Mouse (Mus musculus): ENCODE measurements around the gene Rnf225. TPM values are rescaled to one million over a fixed set of nuclear protein-coding genes. Genes with fewer than 3 reads are reported as not detected.
"Not testable (repeated sequence)": the region's sequence is repeated elsewhere in the genome, so short reads cannot be mapped to it uniquely, and the experiment has no call there.

Gene Rnf225
- polyA plus RNA-seq, 1 experiment from 2014 or later: 1.1 TPM

DNA sequence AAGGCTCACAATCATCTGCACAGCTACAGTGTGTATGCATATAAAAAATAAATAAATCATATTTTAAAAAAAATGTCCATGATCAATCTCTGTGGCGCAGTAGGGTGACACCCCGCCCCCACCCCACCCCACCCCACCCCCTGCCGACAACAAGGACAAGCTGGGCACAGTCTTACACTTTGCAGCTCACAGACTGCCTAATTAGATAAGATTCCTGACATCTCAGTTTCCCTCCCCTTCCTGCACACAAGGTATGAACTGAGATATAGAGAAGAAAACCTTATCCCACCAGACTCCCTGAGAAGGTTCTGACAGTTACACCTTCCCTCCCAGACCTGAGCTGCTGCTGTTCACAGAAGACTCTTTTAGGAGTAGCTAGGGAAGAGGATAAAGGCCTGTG is 7.6 kb downstream of the Rnf225 start:
- H3K27me3 ChIP-seq (replicated peaks): no peaks in the 10 kb centered on the region
- no peaks in the 10 kb centered on the region for H3K4me1 ChIP-seq
- 76% methylated on average over 3 of the region's 3 CpGs for WGBS
- H3K4me2 ChIP-seq: no peak overlapping the region
- H3K36me3 ChIP-seq: no peaks in the 10 kb centered on the region
- ATAC-seq (ENCODE audit: low FRiP score): no peak
- H3K27ac ChIP-seq (replicated peaks): no peak overlapping the region
- no peak overlapping the region for H3K4me3 ChIP-seq (replicated peaks)
- H3K9ac ChIP-seq (replicated peaks): no peak overlapping the region
- no peaks in the 10 kb centered on the region for H3K9me3 ChIP-seq (replicated peaks)

DNA sequence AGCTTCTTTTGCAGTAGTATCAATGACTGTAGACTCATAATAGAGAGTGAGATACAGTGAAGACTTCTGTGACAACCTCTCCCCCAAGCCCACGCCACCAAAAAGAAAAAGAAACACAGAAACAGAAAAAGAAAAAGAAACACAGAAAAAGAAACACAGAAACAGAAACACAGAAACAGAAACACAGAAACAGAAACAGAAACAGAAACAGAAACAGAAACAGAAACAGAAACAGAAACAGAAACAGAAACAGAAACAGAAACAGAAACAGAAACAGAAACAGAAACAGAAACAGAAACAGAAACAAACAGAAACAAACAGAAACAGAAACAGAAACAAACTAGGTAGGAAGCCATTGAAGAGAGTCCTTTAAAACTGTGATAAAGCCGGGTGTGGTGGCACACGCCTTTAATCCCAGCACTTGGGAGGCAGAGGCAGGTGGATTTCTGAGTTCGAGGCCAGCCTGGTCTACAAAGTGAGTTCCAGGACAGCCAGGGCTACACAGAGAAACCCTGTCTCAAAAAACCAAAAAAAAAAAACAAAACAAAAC is 10.1 kb downstream of the Rnf225 start:
- not testable (repeated sequence) for H3K27ac ChIP-seq (replicated peaks); H3K4me2 ChIP-seq; H3K27me3 ChIP-seq (replicated peaks); H3K9ac ChIP-seq (replicated peaks); H3K36me3 ChIP-seq; H3K4me1 ChIP-seq; H3K9me3 ChIP-seq (replicated peaks); H3K4me3 ChIP-seq (replicated peaks); ATAC-seq (ENCODE audit: low FRiP score)
- 81% methylated on average over 3 of the region's 4 CpGs for WGBS

DNA sequence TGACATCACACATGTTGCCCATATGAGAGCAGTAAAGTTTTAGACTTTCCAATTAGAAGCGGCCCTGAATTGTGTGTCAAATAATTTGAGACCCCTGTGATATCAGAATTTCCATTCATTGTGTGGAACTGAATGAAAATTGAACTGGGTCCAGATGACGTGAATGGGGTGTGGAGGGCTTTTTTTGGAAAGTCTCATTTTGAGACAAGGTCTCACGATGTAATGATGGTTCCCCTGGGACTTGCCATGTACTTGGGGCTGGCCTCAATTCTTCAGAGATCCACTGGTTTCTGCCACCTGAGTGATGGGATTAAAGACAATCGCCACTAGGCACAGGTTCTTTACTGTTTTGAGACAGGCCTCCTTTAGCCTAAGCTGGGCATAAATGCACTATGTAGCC is 13.4 kb downstream of the Rnf225 start:
- no peak overlapping the region for H3K27ac ChIP-seq (replicated peaks)
- H3K4me1 ChIP-seq: no peaks in the 10 kb centered on the region
- no peak overlapping the region for H3K4me3 ChIP-seq (replicated peaks)
- H3K36me3 ChIP-seq: no peaks in the 10 kb centered on the region
- no peak overlapping the region for H3K9ac ChIP-seq (replicated peaks)
- no peak for ATAC-seq (ENCODE audit: low FRiP score)
- WGBS: 86% methylated on average over 4 of the region's 4 CpGs
- H3K4me2 ChIP-seq: no peak overlapping the region
- H3K9me3 ChIP-seq (replicated peaks): no peaks in the 10 kb centered on the region
- H3K27me3 ChIP-seq (replicated peaks): no peaks in the 10 kb centered on the region

DNA sequence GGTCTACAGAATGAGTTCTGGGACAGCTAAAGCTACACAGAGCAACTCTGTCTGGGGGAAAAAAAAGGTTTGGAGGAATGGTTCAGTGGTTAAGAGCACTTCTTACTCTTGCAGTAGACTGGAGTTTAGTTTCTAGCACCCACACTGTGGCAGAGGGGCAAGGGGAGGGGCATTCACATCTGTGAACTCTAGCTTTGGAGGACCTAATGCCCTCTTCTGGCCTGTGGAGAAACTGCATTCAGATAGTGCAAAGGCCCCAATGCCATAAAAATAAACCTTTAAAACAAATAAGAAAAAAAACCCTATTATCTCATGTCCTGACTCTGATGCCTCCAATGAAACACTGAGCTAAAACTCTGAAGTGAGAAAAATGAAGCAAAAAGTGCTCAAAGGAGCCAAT is 16.3 kb downstream of the Rnf225 start:
- H3K36me3 ChIP-seq: no peaks in the 10 kb centered on the region
- ATAC-seq (ENCODE audit: low FRiP score): no peak

DNA sequence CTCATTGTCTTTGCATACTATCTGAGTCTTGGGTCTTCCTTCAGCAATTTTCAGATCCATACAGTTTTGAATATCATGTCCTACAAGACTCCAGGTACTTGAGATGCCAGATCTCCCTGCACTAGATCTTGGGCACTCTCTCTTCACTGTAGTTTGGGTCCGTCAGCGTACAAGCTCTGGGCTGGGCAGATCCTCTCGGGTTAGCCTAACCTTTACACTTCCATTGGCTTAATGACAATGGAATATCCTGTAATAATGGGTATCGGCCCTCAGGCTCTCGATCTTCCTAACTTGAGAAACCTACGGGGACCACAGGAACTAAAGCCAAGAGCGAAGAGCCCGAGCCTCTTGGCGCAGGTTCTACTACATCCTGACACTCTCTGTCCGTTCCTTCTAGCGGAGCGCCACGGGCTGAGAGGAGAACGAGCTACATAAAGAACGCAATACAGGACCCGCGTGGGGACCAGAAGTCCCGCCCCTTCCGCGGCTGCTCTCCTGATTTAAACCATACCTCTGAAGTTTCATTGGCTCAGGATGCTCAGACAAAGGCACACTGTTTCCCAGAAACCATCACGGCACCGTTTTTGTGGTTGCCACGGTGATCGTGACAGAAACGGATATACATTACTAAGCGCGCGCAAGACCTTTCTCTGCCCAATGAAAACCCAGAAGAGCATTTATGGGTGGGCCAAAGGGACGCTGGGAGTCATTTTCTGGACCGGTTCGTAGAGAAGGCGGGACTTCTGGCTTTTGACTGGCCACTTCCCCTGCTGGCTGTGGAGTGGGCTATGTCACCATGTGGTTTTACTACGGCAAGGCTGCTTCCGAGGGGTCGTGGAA is 22.0 kb downstream of the Rnf225 start:
- H3K4me3 ChIP-seq (replicated peaks): peak overlapping the region; percentile 45
- 5% methylated on average over 35 of the region's 35 CpGs for WGBS
- peak overlapping the region; percentile 64 for H3K9ac ChIP-seq (replicated peaks)
- no peaks in the 10 kb centered on the region for H3K27me3 ChIP-seq (replicated peaks)
- H3K9me3 ChIP-seq (replicated peaks): no peaks in the 10 kb centered on the region
- peak overlapping the region; percentile 91 for H3K27ac ChIP-seq (replicated peaks)
- H3K36me3 ChIP-seq: no peaks in the 10 kb centered on the region
- peak; percentile 97 for ATAC-seq (ENCODE audit: low FRiP score)
- H3K4me1 ChIP-seq: peaks cover 13% of the 10 kb centered on the region
- peak overlapping the region; percentile 73 for H3K4me2 ChIP-seq

More for the DNA sequence above, 16.3 kb downstream of the Rnf225 start:
- H3K9ac ChIP-seq (replicated peaks): no peak overlapping the region
- H3K4me3 ChIP-seq (replicated peaks): no peak overlapping the region
- no peaks in the 10 kb centered on the region for H3K27me3 ChIP-seq (replicated peaks)
- no peak overlapping the region for H3K27ac ChIP-seq (replicated peaks)
- H3K9me3 ChIP-seq (replicated peaks): no peaks in the 10 kb centered on the region
- H3K4me1 ChIP-seq: no peaks in the 10 kb centered on the region
- no peak overlapping the region for H3K4me2 ChIP-seq

DNA sequence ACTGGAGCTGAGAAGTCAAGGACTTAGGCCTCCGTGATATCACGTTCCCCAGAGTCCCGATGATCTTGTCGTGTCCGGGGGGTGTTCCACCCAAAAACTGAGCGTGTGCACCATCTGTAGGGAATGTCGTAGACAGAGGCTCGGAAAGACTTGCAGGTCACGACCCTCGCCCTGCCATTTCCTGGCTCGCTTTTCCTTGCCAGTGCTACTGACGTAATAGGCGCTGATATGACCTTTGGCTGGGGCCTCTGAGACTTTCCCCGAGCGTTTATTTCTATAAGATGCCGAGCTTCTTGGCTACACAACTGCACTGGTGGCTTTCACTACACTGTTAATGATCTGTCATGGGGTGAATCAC is 22.6 kb downstream of the Rnf225 start:
- WGBS: 6% methylated on average over 16 of the region's 16 CpGs
- Histone ChIP-seq H3K9ac (replicated peaks) (peak overlapping the region; percentile 51), H3K4me2 (peak overlapping the region; percentile 73), H3K4me1 (peaks cover 13% of the 10 kb centered on the region), H3K4me3 (replicated peaks) (peak overlapping the region; percentile 45), H3K9me3 (replicated peaks) (no peaks in the 10 kb centered on the region), H3K36me3 (no peaks in the 10 kb centered on the region), H3K27ac (replicated peaks) (peak overlapping the region; percentile 91), H3K27me3 (replicated peaks) (no peaks in the 10 kb centered on the region)
- peak; percentile 48 for ATAC-seq (ENCODE audit: low FRiP score)

DNA sequence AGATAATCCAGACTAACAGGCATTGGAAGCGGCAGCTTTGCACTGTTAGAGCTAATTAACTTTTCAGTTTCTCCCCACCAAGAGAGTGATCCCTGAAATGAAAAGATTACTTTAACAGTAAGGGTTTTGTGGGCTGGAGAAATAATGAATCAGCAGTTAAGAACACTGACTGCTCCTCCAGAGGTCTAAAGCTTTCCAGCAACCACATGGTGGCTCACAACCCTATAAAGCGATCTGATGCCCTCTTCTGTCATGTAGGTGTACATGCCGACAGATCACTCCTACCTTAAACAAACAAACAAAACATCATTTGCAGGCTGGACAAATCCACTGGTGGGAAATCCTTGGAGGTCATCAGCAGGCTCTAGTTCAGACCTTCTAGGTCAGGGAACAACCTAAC is 27.7 kb downstream of the Rnf225 start:
- no peak overlapping the region for H3K27ac ChIP-seq (replicated peaks)
- H3K36me3 ChIP-seq: no peaks in the 10 kb centered on the region
- no peak overlapping the region for H3K4me3 ChIP-seq (replicated peaks)
- peaks cover 6% of the 10 kb centered on the region for H3K4me1 ChIP-seq
- peak; percentile 63; the same call in 1 of the 2 replicates for ATAC-seq (ENCODE audit: low FRiP score)
- H3K27me3 ChIP-seq (replicated peaks): no peaks in the 10 kb centered on the region
- no peak overlapping the region for H3K4me2 ChIP-seq
- H3K9ac ChIP-seq (replicated peaks): no peak overlapping the region
- H3K9me3 ChIP-seq (replicated peaks): no peaks in the 10 kb centered on the region
- WGBS: 61% methylated on average over 3 of the region's 3 CpGs

DNA sequence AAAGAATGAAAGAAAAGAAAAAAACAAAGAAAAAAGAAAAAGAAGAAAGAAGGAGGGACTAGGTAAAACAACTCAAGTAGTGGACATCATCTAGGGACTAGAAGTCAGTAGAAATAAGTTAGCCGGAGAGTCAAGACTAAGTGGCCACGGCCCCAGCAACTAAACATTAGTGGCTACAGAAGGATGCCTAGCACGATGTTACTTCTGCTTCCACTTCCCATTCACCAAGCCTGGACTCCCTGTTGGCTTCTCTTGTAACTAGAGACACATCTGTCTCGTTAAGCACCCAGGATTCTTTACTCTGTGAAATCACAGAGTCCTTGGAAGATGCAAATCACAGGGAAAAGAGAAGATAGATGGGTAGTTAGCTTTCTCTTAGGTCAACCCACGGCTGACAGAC is 30.3 kb downstream of the Rnf225 start:
- H3K9ac ChIP-seq (replicated peaks): no peak overlapping the region
- ATAC-seq (ENCODE audit: low FRiP score): no peak
- H3K27ac ChIP-seq (replicated peaks): no peak overlapping the region

DNA sequence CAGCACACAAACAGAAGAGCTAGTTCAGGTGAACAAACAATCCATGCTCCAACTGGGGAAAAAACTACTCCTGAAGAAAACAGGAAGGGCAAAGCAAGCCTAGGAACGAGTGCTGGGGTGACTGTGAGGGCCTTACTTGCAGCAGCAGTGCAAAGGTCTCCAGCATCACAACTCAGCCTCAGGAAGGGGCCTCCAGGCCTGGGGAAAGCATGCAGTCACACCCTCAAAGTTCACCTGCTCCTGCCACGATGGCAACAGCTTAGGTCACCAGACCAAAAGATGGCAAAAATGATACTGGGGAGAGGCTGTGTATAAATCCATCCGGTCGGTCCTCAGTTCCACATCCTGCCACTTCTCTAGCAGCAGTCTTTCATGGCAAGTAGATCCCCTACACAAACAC is 31.7 kb downstream of the Rnf225 start:
- Histone ChIP-seq H3K4me1 (peaks cover 12% of the 10 kb centered on the region; the same call in 1 of the 2 replicates), H3K27me3 (replicated peaks) (no peaks in the 10 kb centered on the region), H3K4me3 (replicated peaks) (no peak overlapping the region), H3K4me2 (no peak overlapping the region), H3K9ac (replicated peaks) (no peak overlapping the region), H3K9me3 (replicated peaks) (no peaks in the 10 kb centered on the region), H3K27ac (replicated peaks) (no peak overlapping the region), H3K36me3 (no peaks in the 10 kb centered on the region)
- no peak for ATAC-seq (ENCODE audit: low FRiP score)
- WGBS: 81% methylated on average over 4 of the region's 4 CpGs

More for the DNA sequence above, 30.3 kb downstream of the Rnf225 start:
- Histone ChIP-seq H3K27me3 (replicated peaks) (no peaks in the 10 kb centered on the region), H3K9me3 (replicated peaks) (no peaks in the 10 kb centered on the region), H3K4me2 (no peak overlapping the region), H3K4me3 (replicated peaks) (no peak overlapping the region), H3K36me3 (no peaks in the 10 kb centered on the region), H3K4me1 (peaks cover 12% of the 10 kb centered on the region; the same call in 1 of the 2 replicates)
- WGBS: 77% methylated on average over 5 of the region's 5 CpGs

DNA sequence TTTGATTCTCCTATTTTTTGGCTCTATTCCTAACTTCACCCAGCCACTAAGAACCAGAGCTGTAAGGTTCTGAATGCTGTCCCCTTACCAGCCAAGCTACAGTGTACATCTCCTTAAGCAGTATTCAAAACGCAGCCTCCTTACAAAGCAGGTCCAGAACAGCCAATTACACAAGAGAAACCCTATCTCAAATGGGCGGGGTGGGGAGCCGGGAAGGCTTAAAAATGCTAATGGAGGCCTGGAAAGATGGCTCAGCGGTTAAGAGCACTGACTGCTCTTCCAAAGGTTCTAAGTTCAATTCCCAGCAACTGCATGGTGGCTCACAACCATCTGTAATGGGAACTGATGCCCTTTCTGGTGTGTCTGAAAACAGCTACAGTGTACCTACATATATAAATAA is 32.5 kb downstream of the Rnf225 start:
- Histone ChIP-seq H3K4me3 (replicated peaks) (no peak overlapping the region), H3K4me2 (no peak overlapping the region), H3K27me3 (replicated peaks) (no peaks in the 10 kb centered on the region), H3K9me3 (replicated peaks) (no peaks in the 10 kb centered on the region), H3K36me3 (no peaks in the 10 kb centered on the region), H3K4me1 (peaks cover 15% of the 10 kb centered on the region), H3K9ac (replicated peaks) (no peak overlapping the region), H3K27ac (replicated peaks) (no peak overlapping the region)
- 17% methylated on average over 4 of the region's 4 CpGs for WGBS
- ATAC-seq (ENCODE audit: low FRiP score): no peak

DNA sequence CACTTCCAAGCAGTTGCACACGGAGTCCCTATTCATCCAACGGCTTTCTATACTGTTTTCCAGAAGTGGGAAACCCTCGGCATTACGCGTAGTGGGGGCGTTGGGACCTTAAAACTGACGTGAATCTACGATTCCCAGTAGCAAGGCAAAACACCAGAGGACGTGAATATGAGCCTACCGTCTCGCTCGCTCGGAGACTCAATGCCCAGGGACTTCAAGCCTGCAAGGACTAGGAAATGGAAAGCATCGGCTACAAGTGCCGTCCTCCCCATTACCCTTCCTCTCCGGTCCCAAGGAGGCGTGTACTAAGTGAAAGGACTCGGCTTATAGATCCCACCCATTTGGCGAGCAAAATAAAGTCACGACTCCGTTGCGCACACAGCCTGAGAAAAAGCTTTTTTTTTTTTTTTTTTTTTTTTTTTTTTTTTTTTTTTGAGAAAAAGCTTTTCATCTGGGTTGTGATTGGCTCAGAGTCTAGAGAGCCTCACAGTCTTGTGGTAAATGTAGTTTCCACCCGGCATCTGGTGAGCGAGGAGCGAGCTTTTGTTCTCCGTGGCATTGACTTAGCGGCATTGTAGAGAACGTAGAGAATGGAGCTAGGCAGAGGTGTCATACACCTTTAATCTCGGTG is 34.4 kb downstream of the Rnf225 start:
- H3K4me2 ChIP-seq: peak overlapping the region; percentile 70
- H3K4me3 ChIP-seq (replicated peaks): peak overlapping the region; percentile 53
- ATAC-seq (ENCODE audit: low FRiP score): peak; percentile 74
- 1% methylated on average over 29 of the region's 29 CpGs for WGBS
- peaks cover 24% of the 10 kb centered on the region for H3K4me1 ChIP-seq
- H3K9ac ChIP-seq (replicated peaks): peak overlapping the region; percentile 66
- no peaks in the 10 kb centered on the region for H3K36me3 ChIP-seq
- H3K9me3 ChIP-seq (replicated peaks): no peaks in the 10 kb centered on the region
- H3K27me3 ChIP-seq (replicated peaks): no peaks in the 10 kb centered on the region
- H3K27ac ChIP-seq (replicated peaks): peak overlapping the region; percentile 89

DNA sequence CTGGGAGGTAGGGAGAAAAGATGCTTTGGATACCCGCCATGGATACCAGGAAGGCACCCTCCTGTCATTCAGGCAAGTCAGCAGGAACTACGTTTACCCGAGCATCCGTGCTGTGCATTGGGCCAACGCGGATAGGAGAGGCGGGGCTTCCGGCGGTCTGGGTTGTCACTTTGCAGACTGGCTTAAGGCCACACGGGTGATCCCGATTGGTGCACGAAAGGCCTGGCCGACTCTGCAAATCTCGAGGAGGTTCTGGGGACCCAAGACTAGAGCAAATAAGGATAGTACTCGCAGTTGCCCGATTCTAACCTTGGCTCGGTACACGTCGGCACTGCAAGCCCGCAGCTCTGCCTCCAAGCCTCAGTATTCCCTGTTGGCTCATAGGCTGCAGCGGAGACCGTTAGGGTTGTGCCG is 38.5 kb downstream of the Rnf225 start, which contains the start of gene Zfp324:
Gene Zfp324 (plus strand): TSS at position 161 of the 414 bp plus-strand sequence.
- Histone ChIP-seq H3K9ac (replicated peaks) (peak within 1 kb of the TSS; percentile 82), H3K9me3 (replicated peaks) (no peaks in the 10 kb centered on the region), H3K27ac (replicated peaks) (peak within 1 kb of the TSS; percentile 92), H3K4me3 (replicated peaks) (peak within 1 kb of the TSS; percentile 77), H3K36me3 (peaks cover 21% of the 10 kb centered on the region), H3K27me3 (replicated peaks) (no peaks in the 10 kb centered on the region), H3K4me1 (peaks cover 41% of the 10 kb centered on the region), H3K4me2 (peak within 1 kb of the TSS; percentile 94)
- WGBS: under 1% methylated on average over 23 of the region's 23 CpGs
- peak; percentile 92 for ATAC-seq (ENCODE audit: low FRiP score)
